Mouse (Mus musculus) hindbrain, embryonic 16.5 days (tissue): Measurements from ENCODE around the gene Usp40. TPM values are rescaled to one million over a fixed set of nuclear protein-coding genes. Genes with fewer than 3 reads are reported as not detected.

Source experiments
- microRNA-seq: library from miRNA; unstranded; fragments of <30 nt; microRNA quantifications from one replicate; pipeline ENCODE4, GENCODE M21; 2017
- polyA plus RNA-seq: library from polyadenylated mRNA; unstranded; fragments of >200 nt; fragmentation: Nextera tagmentation; extraction: Ambion mirVana; gene quantifications from 2 replicates; pipeline ENCODE4 v1.2.1, GENCODE M21; 2015

Gene Usp40
- polyA plus RNA-seq, 1 experiment from 2014 or later = 17.8 TPM

Small RNA genes lying within 50 kb of the gene (microRNA-seq; reads per million reads assigned to microRNA genes)
- gene Gm25198 = not detected

Other genes with a start within 250 kb of the Usp40 start
- gene Sag, start 204.9 kb downstream of the Usp40 start, polyA plus RNA-seq = 1.7 TPM in 2 replicates
- gene Dgkd, start 155.3 kb downstream of the Usp40 start, polyA plus RNA-seq = 40.4 and 42.8 TPM in 2 replicates
- gene Ugt1a10, start 46.8 kb upstream of the Usp40 start, polyA plus RNA-seq = not detected in 2 replicates
- not detected in 2 replicates for gene Ugt1a9, start 62.2 kb upstream of the Usp40 start, polyA plus RNA-seq
- gene Ugt1a8, start 79.3 kb upstream of the Usp40 start, polyA plus RNA-seq = not detected in 2 replicates
- 1.7 and 1.9 TPM in 2 replicates for gene Ugt1a7c, start 86.5 kb upstream of the Usp40 start, polyA plus RNA-seq
- 3.4 and 4.0 TPM in 2 replicates for gene Ugt1a6b, start 94.7 kb upstream of the Usp40 start, polyA plus RNA-seq
- gene Ugt1a6a, start 126.3 kb upstream of the Usp40 start, polyA plus RNA-seq = 3.6 and 5.6 TPM in 2 replicates
- not detected in 2 replicates for gene Ugt1a5, start 157.5 kb upstream of the Usp40 start, polyA plus RNA-seq
- 0.07 TPM in 1 of 2 replicates, not detected in the other for gene Ugt1a2, start 192.1 kb upstream of the Usp40 start, polyA plus RNA-seq
- 11.6 and 12.1 TPM in 2 replicates for gene Dnajb3, start 197.2 kb upstream of the Usp40 start, polyA plus RNA-seq
- gene Ugt1a1, start 203.4 kb upstream of the Usp40 start, polyA plus RNA-seq = not detected in 2 replicates
- 0.45 and 0.54 TPM in 2 replicates for gene Mroh2a, start 218.4 kb upstream of the Usp40 start, polyA plus RNA-seq